Mouse (Mus musculus) ES-Bruce4 (cell line): ENCODE data around the gene Slc18b1. TPM values are rescaled to one million over a fixed set of nuclear protein-coding genes. Genes with fewer than 3 reads are reported as not detected.

Source experiments
- H3K27ac ChIP-seq: 2 replicates; pipeline ENCODE4 v1.5.1; 2012; ENCODE audit warnings: low read length, inconsistent platforms; ENCODE audit not compliant: insufficient read depth
- H3K27me3 ChIP-seq: 2 replicates; pipeline ENCODE4 v1.6.1; 2012; ENCODE audit warnings: mild to moderate bottlenecking, low read length, inconsistent platforms; ENCODE audit not compliant: control insufficient read depth, poor library complexity, insufficient read depth, severe bottlenecking
- H3K36me3 ChIP-seq: 2 replicates; pipeline ENCODE4 v1.6.1; 2012; ENCODE audit warnings: inconsistent platforms, mild to moderate bottlenecking, low read length, moderate library complexity; ENCODE audit not compliant: control insufficient read depth, poor library complexity, insufficient read depth, severe bottlenecking
- H3K4me1 ChIP-seq: one replicate; pipeline ENCODE4 v1.8.1; 2011; ENCODE audit warnings: low read length; ENCODE audit not compliant: control insufficient read depth, insufficient read depth
- H3K4me3 ChIP-seq: 2 replicates; pipeline ENCODE4 v1.5.1; 2011; ENCODE audit warnings: low read depth, mild to moderate bottlenecking, low read length
- H3K9ac ChIP-seq: 2 replicates; pipeline ENCODE4 v1.6.1; 2012; ENCODE audit warnings: low read depth, mild to moderate bottlenecking, inconsistent platforms; ENCODE audit not compliant: poor library complexity, severe bottlenecking
- H3K9me3 ChIP-seq: replicated peaks from 2 replicates; pipeline ENCODE4 v1.6.1; 2012; ENCODE audit warnings: mild to moderate bottlenecking, low read length, inconsistent platforms; ENCODE audit not compliant: control insufficient read depth, poor library complexity, insufficient read depth, severe bottlenecking
- CTCF ChIP-seq: IDR thresholded peaks from one replicate; pipeline ENCODE4 v1.8.1; 2011; ENCODE audit warnings: low read depth, low read length
- EP300 ChIP-seq: IDR thresholded peaks from 2 replicates; pipeline ENCODE4 v1.6.1; 2011; ENCODE audit warnings: low read depth, low read length; ENCODE audit not compliant: insufficient read depth
- POLR2A ChIP-seq: IDR thresholded peaks from one replicate; pipeline ENCODE4 v1.8.1; 2011; ENCODE audit warnings: low read length; ENCODE audit not compliant: insufficient read depth
- polyA plus RNA-seq: library from polyadenylated mRNA; stranded (reverse); fragments of >200 nt; gene quantifications from 2 replicates; pipeline ENCODE4 v1.2.4, GENCODE M21; 2011; ENCODE audit warnings: low read depth; ENCODE audit not compliant: missing spikeins, insufficient read depth, insufficient read length

The Slc18b1 gene
- polyA plus RNA-seq, 1 experiment: 2.9 TPM

DNA sequence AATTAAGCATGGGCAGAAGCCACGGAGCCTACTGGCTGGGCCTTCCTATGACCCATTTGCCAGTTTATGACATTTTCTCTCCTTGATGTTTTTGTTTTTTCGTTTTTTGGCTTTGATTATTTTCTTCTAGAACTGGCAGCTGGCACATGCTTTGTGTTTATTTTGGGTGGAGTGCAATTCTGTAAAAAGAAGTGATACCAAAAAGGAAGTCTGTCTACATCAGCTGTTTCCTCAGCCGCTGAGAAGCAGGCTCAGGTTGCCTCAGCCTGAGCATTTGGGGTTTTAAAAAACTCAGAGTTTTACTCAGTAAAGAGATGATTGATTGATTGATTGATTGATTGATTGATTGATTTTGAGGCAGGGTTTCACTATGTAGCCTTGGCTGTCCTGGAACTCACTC is 6.1 kb downstream of the Slc18b1 start:
- Histone ChIP-seq H3K9me3 (no peaks in the 10 kb centered on the region), H3K36me3 (no peaks in the 10 kb centered on the region), H3K27ac (no peak overlapping the region), H3K4me1 (peaks cover 6% of the 10 kb centered on the region), H3K9ac (no peak overlapping the region), H3K27me3 (no peaks in the 10 kb centered on the region), H3K4me3 (no peak overlapping the region)
- TF ChIP-seq EP300 (no peak), CTCF (no peak), POLR2A (no peak)

DNA sequence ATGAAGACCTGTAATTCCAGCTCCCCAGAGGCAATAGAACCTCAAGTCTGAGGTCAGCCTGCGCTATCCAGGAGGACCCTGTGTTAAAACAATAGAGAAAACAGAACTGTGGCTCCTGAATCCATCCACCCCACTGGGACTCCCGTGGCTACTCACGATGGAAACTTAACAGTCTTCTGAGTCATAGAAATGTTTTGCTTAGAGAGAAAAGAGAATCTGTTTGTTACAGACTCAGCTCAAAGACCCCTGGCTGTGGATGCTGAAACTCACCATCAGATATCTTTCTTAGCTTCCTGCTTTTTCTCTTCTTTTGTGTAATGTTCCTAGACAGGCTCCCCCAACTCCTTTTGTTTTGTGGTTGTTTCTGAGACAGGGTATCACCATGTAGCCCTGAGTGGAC is 7.9 kb downstream of the Slc18b1 start:
- no peaks in the 10 kb centered on the region for H3K36me3 ChIP-seq

DNA sequence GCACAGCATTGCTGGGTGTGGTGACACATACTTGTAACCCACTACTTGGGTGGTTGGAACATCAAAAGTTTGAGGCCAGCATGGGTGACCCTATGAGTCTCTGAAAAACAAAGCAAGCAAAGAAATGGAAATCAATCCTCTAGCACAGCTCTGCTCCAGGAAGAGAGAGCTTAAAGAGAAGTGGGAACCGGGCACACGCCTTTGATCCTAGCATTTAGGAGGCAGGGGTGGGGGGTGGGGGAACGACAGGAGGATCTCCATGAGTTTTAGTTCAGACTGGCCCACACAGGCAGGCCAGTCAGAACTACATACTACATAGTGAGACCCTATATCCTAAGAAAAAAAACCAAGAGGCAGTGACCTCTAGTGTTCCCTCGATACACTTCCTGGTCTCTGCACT is 9.4 kb downstream of the Slc18b1 start:
- Histone ChIP-seq H3K9ac (no peak overlapping the region), H3K9me3 (no peaks in the 10 kb centered on the region), H3K4me1 (peaks cover 6% of the 10 kb centered on the region), H3K36me3 (no peaks in the 10 kb centered on the region), H3K27ac (no peak overlapping the region), H3K4me3 (no peak overlapping the region), H3K27me3 (no peaks in the 10 kb centered on the region)
- TF ChIP-seq POLR2A (no peak), EP300 (0 out of 2 replicates have a peak, but pooled peaks have one; percentile 63), CTCF (no peak)

More for the DNA sequence above, 7.9 kb downstream of the Slc18b1 start:
- H3K9me3 ChIP-seq: no peaks in the 10 kb centered on the region
- no peak overlapping the region for H3K4me3 ChIP-seq
- no peaks in the 10 kb centered on the region for H3K27me3 ChIP-seq
- H3K27ac ChIP-seq: no peak overlapping the region
- H3K9ac ChIP-seq: no peak overlapping the region
- H3K4me1 ChIP-seq: peaks cover 6% of the 10 kb centered on the region
- TF ChIP-seq POLR2A (no peak), CTCF (no peak), EP300 (no peak)

DNA sequence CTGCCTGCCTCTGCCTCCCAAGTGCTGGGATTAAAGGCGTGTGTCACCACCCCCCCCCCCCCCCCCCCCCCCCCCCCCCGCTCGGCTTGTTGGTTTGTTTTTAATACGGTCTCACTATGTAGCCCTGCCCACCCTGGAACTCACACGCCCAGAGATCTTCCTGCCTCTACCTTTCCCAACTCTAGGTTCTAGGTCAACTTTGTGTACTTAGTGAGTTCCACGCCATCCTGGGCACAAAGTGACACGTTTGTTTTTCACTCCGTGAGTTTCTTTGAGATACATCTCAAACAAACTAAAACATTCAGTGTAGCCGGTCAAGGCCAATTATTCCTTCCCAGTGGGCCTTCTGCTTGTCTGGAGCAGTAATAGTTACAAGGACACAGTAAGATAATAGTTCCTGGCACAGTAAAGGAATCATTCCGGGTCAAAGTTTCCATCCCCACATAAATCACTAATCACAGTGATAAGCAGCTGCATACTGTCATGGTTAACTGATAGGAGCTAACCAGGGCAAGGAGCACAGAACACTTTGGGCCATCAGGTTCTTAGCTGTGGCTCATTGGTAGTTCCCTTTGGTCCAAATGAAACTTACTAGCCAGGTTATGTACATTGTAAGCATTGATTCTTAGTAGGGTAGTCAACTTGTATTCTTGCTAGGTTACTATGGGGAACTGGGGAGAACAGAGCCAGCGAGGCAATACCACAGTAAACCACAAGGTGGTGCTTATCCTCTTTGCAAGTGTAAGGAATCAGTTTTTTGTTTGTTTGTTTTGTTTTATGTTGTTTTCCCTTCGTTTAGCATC is 15.1 kb downstream of the Slc18b1 start:
- Histone ChIP-seq H3K4me3 (peak overlapping the region; percentile 5; the same call in 1 of the 2 replicates), H3K27me3 (no peaks in the 10 kb centered on the region), H3K4me1 (peaks cover 2% of the 10 kb centered on the region), H3K36me3 (no peaks in the 10 kb centered on the region), H3K9me3 (no peaks in the 10 kb centered on the region), H3K27ac (peak overlapping the region; percentile 89), H3K9ac (no peak overlapping the region)
- no peak for TF ChIP-seq CTCF
- no peak for TF ChIP-seq POLR2A
- no peak for TF ChIP-seq EP300

DNA sequence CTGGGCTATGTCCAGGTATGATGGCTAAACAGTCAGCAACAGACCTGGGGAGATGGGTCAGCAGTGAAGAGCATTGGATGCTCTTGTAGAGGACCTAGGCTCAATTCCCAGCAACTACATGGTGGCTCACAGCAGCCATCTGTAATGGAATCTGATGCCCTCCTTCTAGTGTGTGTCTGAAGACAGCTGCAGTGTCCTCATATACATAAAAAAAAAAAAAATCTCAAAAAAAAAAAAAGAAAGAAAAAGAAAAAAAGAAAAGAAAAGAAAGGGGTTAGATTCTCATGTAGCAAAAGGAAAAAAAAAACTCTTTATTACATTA is 15.6 kb downstream of the Slc18b1 start:
- TF ChIP-seq EP300 (no peak), CTCF (no peak), POLR2A (no peak)
- Histone ChIP-seq H3K4me3 (peak overlapping the region; percentile 5; the same call in 1 of the 2 replicates), H3K4me1 (no peaks in the 10 kb centered on the region), H3K9ac (no peak overlapping the region), H3K36me3 (no peaks in the 10 kb centered on the region), H3K27ac (peak overlapping the region; percentile 71), H3K27me3 (no peaks in the 10 kb centered on the region), H3K9me3 (no peaks in the 10 kb centered on the region)
